Mouse (Mus musculus) layer of hippocampus, adult 9-11 months (tissue): ENCODE measurements around the gene Lmod3.
"Not testable (repeated sequence)": the region's sequence is repeated elsewhere in the genome, so short reads cannot be mapped to it uniquely, and the experiment has no call there.

Experiments used
- DNase-seq: peaks from one replicate; pipeline ENCODE4 v3.0.0; 2022

Lmod3 gene

DNA sequence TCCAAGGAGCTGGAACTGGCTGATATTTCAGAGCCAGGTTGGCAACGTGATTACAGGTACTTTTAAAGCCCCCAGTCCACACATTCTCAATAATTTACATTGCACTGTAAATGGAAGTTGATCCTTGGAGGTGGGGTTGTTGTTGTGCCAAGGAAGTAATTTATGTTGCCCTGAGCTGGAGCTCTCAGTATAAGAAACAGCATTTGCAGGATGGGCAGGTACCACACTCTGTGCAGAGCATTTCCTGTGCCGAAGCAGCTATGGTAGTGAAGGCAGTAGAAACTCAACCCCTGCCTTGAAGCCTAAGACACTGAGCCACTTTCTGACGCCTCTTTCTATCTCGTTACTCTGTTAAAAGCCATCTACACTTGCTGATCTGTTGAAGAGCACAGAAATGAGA, 23.2 kb upstream of the Lmod3 start:
- no peak for DNase-seq

DNA sequence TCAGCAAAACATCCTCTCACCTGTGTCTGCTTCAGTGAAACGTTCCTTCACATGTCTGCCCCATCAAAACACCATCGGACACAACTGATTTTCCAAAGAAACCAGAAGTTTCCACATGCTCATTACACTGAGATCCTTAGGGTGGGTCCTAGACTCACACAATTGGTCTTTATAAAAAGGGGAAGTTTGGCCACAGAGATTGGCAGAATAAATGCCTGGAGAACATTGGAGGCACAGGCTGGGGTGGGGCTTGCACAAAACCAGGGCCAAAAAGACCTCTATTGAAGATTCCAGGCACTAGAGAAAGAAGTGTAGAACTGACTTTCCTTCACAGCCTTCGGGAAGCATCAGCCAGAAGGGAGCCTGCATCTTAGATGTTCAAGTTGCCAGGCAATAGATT, 21.2 kb upstream of the Lmod3 start:
- no peak for DNase-seq

DNA sequence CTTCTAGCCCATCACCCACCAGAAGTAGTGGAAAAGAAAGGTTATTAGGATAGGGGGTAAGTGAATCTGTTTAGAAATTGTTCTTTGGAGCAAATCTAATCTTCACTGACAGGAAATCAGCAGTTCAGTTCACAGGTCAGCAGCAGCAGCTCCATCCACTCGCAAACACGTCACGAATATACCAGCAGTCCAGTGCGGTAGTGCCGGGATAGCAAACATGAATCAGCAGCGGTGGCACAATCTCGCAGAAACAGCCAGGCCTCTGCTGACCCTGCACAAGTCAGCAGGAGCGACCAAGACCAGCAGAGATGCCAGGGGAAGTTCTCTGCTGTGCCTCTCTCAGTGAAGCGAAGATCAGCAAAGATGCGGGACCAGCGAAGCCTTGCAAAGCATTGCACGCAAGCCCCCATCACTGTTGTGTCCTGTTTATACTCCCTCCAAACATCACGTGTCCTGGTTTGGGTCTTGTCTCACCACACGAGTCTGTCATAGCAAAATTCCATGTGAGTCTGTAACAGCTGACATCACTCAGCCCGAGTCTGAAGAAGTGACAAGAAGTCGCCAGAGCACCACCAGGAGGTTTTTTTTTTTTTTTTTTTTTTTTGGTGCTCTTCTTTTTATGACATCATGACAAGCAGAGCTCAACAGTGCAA, 20.6 kb upstream of the Lmod3 start:
- DNase-seq, result no peak

DNA sequence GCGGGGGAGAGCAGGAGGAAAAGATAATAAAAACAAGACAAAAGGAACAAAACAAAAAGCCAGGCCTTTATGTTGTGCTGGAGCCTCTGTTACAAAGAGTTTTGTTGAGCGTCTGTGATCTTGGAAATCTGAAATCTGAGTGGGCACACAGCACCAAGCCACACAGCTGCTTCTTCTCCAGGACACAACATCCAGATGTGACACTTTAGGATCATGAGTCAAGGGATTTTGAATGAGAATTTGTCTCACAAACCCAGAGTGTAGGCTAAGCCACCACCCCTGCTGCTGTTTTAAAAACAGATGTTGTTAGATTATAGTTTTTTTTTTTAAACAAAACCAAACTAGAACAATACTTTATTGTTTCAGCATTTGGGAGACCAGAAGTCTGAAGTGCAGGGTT, 19.8 kb upstream of the Lmod3 start:
- DNase-seq, result no peak

DNA sequence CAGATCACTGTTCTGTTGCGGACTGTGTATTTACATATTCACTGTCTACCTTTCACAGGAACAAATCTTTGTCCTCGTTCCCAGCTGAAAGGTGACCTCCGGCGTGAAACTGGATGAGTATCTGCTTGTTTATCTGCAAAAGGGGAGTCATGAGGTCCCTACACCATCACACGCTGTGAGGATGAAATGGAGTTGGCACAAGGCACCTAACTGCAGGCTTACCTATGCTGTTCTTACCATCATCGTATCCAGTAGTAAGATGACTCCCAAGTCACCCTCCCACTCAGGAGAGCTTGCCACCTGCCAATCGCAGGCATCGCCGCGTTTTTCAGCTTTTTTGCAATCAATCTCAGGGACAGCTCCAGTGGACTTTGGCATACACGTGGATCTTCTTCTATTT, 17.0 kb upstream of the Lmod3 start:
- no peak for DNase-seq

DNA sequence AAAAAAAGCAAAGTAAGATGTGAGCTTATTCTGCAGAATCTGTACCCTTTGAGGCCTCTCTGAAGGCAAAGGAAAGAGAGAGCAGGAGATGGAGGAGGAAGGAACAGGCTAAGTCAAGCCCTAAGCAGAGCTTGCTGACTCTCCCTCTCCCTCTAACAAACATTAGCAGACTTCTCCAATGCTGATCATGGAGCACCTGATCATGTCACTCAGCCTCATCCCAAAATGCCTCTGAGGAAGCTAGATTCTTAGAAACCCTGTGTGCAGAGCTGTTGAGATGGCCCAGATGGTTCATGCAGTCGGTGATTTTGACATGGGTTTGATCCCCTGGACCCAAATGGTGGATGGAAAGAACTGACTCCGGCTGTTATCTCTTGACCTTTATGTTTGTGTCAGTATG, 14.6 kb upstream of the Lmod3 start:
- DNase-seq, result no peak

DNA sequence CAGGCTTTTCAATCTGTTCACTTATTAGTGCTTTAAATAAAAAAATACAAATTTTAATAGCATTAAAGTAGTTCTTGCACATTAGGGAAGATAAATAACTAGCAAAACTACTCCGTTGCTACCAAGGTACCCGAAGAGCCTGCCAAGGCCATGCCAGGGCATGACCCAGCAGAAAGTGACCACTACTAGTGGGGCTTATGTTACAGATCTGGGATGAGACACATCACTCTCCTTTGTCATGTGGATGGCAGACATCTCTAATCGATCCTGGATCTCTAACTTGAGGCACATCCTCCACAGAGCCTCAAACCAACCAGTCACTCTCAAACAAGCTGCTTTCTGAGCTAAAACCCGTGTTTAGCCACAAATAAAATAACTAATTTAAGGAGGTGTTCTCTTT, 14.1 kb upstream of the Lmod3 start:
- DNase-seq, result no peak

DNA sequence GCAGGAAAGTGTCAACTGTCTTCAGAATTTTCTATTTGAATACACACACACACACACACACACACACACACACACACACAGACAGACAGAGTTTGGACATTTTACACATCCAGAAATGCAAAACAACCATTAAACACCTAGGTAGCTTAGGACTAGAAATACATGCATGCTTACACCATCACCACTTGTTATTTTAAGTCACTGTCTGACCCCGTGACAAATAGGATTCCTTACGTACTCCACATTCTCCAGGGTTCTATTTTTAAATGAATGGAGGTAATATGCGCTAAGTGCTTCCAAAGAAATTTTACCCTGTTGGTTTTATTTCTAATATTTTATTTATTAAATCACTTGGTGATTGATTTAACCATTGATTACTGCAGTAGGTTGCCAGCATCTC, 13.1 kb upstream of the Lmod3 start:
- no peak for DNase-seq

DNA sequence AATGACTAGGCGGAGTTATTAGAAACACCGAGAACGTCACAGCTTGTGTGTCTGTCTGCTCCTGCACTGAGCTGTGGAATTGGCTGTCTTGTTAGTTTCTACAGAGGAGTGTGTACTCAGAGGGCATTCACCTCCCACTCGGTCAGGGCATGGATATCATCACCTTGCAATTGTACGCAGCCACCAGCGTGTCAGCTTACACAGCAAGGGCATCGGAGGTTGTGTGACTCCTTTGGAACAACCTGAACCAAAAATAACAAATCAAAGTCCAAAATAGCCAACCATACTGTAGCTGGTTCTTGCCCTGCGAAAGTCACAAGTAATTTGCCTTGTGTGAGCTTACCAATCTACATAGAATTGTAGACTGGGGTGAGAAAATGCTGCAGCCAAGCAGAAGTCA, 12.7 kb upstream of the Lmod3 start:
- no peak for DNase-seq

DNA sequence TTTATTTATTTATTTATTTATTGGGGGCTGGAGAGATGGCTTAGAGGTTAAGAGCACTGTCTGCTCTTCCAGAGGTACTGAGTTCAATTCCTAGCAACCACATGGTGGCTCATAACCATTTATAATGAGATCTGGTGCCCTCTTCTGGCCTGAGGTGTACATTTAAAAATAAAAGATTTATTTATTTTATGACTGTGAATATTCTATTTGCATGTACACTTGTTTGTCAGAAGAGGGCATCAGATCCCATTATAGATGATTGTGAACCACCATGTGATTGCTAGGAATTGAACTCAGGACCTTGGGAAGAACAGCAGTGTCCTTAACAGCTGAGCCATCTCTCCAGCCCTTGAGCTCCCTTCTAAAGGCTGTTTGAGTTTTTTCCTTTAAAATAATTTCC, 11.2 kb upstream of the Lmod3 start:
- not testable (repeated sequence) for DNase-seq

DNA sequence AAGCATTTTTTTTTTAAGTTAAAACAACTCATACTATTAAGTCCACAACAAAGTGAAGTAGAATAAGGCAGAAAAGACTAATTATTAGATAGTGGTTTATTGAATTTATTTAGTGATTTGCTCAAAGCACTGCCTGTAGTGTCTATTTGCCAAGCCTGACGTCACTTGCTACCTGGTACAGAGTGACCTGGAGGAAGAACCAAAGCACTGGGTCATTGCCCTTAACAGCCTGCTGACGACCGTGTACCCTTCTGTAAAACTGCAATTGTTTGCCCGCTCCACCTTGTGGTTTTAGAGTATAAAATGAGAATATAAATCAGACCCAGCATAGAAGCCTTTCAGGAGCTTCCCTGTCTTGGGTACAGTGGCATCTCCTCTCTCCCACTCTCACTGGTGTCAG, 9.7 kb upstream of the Lmod3 start:
- DNase-seq, result no peak

DNA sequence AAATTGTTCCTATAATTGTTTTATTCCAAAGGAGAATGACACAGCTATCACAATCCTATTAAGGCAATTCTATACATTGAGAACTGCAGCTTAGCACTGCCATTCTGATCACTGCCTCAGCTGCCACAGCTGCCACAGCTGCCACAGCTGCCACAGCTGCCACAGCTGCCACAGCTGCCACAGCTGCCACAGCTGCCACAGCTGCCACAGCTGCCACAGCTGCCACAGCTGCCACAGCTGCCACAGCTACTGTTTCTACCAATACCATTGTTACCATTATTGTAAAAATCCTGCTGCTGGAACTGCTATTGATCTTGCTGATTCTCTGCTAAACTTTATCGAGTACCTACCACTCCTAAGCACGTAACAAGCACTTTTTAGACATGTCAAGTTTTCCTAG, 7.4 kb upstream of the Lmod3 start:
- not testable (repeated sequence) for DNase-seq

DNA sequence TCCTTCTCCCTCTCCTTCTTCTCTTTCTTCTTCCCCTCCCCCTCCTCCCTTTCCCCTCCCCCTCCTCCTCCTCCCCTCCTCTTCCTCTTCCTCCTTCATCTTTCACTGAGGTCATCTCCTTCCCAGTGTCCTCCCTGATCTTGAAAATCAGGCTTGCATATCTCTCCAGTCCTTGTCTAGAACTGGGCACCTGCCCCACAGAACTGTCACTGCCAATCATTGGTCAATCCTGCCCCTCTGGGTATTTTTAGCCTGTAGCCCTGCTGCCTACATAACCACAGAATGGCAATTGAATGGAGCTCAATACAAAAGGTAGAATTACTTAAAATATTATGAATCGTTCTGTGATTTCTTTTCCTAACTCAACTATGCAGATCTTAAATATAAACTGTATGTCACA, 5.9 kb upstream of the Lmod3 start:
- no peak for DNase-seq

DNA sequence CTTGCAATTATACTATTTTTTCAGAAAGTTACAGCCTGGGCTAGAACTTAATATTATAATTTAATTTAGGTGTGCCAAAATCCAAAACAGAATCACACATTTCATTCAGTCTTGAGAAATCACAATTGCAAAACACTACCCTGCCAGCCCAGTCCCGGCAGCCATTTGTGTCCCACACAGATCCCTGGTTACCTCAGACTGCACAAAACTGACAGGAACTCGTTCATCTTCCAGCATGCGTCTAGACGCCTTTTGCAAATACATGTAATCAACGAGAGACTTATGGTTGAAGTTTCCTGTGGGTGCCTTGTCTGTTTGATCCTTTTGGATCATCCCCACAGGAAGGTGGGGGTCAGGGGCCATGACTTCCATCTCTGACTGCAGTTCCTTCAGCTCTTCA, 473 bp downstream of the Lmod3 start:
- no peak for DNase-seq

DNA sequence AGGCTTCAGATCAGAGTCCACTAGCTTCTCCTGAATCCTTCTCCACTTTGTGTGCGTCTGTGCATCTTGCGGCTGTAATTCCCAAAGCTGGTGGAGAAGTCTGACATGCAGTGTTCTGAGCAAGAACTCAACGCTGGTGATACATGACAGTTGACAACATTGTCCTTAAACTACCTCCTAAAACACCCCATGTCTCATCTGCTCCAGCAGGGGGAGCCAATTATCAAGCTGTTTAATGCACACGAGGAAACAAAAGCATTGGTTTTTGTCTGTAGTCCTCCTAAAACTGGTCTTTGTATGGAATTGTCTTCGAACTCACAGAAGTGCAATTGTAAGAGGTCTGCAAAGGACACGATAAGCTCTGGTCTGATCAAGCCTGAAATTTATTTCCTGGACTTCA, 1.6 kb downstream of the Lmod3 start:
- DNase-seq, result peak; percentile 46

DNA sequence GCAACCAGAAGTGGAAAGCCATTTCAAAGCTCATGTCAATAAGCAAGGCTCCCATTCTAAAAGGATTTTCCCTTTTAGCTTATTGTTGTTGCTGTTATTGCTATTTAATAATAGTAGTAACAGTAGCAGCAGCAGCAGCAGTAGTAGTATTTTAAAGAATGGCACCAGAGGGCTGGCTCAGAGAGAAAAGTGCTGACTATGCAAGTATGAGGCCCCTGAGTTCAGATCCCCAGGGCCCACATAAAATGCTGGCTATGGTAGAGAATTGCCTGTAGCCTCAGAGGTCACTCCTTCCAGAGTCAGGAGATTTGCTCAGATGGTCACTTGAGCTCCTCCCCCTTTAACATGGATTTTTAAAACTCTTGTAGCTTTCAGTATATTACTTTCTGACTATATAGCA, 7.4 kb downstream of the Lmod3 start:
- no peak for DNase-seq

DNA sequence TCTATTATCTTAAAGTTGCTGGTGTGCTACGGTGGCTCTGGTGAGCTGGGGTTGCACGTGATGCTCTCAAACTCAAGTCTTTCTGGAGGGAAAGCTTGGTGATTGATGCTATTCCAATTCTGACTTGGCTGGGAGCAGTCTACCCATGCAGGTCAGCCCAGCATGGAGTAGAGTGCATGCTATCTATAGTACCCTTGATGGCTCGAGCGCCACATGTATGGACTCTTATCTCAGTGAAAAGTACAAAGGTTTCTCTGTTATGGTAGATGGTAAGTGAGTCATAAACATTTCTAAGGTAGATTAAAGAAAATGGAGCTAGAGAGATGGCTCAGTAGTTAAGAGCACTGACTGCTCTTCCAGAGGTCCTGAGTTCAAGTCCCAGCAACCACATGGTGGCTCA, 10.0 kb downstream of the Lmod3 start:
- no peak for DNase-seq

DNA sequence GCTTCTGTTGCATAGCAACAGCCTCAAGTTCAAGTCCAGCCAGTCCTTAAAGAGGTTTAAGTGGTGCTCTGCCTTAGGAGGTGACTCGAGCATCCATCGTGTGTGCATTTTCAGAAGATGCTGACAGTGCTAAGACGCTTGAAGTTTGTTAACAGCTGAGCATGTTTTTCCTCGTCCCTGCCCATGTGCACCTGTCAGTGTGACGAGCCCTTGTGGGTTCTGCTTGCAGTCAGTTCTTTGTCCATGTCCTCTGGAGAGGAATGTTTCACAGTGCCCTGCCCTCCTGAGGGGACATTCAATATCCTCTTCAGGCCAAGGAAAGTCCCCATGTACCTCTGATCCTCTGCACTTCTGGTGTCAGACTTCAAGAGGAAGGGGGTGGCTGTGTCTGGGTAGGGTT, 12.5 kb downstream of the Lmod3 start:
- no peak for DNase-seq

DNA sequence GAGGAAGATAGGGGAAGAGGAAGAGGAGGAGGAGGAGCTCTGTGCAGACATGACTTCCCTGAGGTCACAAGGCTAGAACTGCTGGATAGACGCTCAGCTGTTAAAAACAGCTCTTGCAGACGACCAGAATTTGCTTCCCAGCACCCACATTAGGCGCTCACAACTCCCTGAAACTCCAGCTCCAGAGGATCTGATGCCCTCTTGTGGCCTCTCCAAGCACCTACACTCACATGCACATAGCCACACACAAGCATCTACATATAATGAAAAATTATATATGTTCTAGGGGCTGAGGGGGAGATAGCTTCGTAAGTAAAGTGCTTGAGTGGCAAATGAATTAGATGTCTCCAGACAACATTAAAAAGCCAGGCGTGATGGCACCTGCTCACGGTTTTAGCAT, 13.2 kb downstream of the Lmod3 start:
- DNase-seq, result no peak

DNA sequence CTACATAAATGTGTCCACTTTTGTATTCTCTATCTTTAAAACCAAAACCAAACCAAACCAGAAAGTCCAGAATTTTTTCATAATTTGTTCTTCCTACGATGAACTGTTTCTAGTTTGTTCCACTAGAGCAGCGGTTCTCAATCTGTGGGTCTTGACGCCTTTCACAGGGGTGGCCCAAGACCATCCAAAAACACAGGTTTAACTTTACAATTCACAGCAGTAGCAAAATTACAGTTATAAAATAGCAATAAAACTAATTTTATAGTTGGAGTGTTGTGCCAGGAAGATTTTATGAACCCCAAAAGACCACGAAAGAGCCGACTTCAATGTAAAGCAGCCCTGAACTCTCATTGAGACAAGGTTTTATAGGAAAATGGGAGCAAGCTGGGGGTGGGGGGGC, 16.5 kb downstream of the Lmod3 start:
- DNase-seq, result no peak

DNA sequence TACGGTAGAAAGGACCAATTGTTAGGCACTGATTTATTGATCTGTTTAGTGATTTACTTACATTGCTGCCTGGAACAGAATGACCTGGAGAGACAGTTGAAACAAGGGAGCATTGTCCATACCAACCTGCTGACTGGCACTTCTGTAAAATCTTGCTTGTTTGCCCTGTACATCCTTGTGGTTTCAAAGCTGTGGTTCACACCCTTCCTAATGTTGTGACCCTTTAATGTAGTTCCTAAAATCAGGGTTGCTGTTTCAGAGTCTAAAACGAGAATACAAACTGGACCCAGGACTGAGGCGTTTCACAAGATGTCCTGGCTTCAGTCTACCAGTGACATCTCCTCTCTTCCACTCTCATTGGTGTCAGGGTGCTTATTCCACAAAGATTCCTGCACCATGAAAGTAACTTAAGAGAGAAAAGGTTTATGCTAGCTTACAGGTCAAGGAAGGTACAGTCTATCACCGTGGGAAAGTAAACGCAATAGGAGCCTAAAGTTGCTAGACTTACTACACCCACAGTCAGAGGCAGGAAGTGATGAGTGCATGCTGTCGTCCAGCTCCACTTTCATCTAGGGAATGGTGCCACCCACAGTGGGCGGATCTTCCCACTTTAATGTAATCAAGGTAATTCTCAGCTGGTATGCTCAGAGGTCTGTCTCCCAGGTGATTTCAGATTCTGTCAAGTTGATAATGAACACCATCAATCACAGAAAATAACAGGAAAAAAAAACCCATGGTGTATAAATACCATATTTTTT, 17.5 kb downstream of the Lmod3 start:
- DNase-seq, result no peak

DNA sequence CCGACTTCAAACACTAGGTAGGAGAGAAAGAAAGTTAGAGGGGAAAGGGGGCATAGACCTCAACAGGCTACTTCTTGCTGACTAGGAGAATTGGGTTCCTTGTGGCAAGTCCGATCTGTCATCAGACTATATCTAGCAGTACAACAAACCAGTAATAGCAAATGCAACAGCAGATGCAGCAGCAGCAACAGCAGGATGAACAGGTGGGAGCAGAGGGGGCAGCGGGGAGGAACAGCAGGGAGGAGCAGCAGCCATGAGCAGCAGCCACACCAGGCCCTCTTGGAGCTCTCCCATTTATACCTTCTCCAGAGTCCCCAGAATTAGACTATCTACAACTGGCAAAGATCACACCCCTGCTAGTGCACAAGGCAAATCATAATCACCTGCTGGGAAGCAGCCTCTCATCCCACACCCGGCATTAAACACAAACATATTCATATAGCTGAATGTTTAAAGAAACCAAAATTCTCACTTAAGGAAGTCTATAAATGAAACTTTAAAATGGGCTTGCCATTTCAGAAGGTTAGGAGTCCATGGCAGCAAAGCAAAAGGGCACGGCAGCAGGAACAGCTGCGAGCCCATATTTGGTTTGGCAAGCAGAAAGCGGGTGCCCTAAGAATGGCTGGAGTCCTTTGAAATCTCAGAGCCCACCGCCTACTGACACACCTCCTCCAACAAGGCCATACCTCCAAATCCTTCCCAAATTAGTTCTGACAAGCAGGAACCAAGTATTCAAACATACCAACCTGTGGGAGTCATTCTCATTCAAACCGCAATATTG, 25.3 kb downstream of the Lmod3 start:
- DNase-seq, result no peak

DNA sequence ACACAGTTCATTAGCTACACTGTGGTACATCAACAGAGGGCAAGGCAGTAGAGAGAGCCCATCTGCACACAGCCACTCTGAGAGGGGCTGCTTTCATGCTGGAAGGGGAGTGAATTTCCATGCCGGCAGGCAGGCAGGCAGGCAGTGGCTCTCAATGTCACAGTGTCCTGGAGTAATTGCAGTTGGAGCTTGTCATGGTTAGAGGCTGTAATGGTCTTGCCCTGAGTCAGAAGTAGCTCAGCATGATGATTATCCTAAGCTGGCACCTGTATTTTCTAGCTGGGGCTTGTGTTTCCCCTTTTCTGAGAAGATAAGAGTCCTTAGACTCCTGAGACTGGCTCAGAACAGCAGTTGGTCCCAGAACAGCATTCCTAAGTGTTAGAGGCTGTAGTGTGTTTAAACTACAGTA, 26.5 kb downstream of the Lmod3 start:
- DNase-seq, result no peak

DNA sequence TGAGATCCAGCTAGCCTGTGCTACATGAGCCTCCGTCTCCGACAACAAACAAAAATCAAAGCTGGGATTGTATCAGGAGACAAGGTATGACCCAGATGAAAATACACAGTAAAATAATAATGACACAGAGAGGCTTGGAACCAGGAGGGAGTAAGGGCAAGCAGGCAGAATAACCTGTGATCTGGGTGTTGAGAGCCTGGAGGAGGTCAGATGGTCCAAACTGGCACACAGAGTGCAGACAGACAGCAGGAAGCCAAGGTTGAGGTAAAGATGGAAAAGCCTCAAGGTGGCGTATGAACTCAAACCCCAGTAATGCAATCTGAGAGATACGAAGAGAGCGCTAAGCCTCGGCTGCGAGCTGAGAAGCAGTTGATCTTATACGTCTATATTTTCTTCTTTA, 28.1 kb downstream of the Lmod3 start:
- no peak for DNase-seq
